Mouse (Mus musculus) T-helper 1 cell (primary cell): ENCODE data around the gene Gm12789.
"Not testable (repeated sequence)": the region's sequence is repeated elsewhere in the genome, so short reads cannot be mapped to it uniquely, and the experiment has no call there.

ENCODE experiments used
- in situ Hi-C: fragments of 300-600 bp; cut with MboI, MseI; formaldehyde crosslinking; loops from one replicate; pipeline ENCODE4 v1.15.1; 2025; ENCODE audit warnings: high pct_unique_total_duplicates

Gm12789 gene

GRCm38 (mm10) chr4:101986326-101986725 is at the start of gene Gm12789:
TSS of gene Gm12789 (plus strand) at chr4:101986626.
- in situ Hi-C loops = not testable (repeated sequence)

GRCm38 (mm10) chr4:101940107-101940506 is 46.3 kb upstream of the Gm12789 start, which contains the start of gene Gm12794:
TSS of gene Gm12794 (plus strand) at chr4:101940407.
- in situ Hi-C loops = not testable (repeated sequence)

GRCm38 (mm10) chr4:101980949-101981348 is 5.5 kb upstream of the Gm12789 start, which contains the start of gene Gm12790:
TSS of gene Gm12790 (minus strand) at chr4:101981049.
- in situ Hi-C loops = not testable (repeated sequence)

- in situ Hi-C loops = no loop called here
These were observed 748 bp upstream of the Gm12789 start for GRCm38 (mm10) chr4:101985678-101986077.

GRCm38 (mm10) chr4:101997426-101997825 is 11.0 kb downstream of the Gm12789 start:
- in situ Hi-C loops = no loop called here

- in situ Hi-C loops = no loop called here
These were observed 12.0 kb downstream of the Gm12789 start for GRCm38 (mm10) chr4:101998267-101998922.

GRCm38 (mm10) chr4:102026619-102027018 is 40.2 kb downstream of the Gm12789 start:
- in situ Hi-C loops = no loop called here
